Mouse (Mus musculus): ENCODE measurements around the gene Edil3. TPM values are rescaled to one million over a fixed set of nuclear protein-coding genes. Genes with fewer than 3 reads are reported as not detected.

Edil3 gene
- polyA plus RNA-seq, 1 experiment from 2014 or later = 6.1 TPM

GRCm38 (mm10) chr13:88828362-88828761, 7.1 kb downstream of the Edil3 start:
- Histone ChIP-seq H3K27ac (no peak overlapping the region), H3K9me3 (replicated peaks) (no peaks in the 10 kb centered on the region), H3K4me3 (replicated peaks) (no peak overlapping the region), H3K4me1 (peaks cover 4% of the 10 kb centered on the region; the same call in 1 of the 2 replicates), H3K4me2 (peak overlapping the region; percentile 12; the same call in 1 of the 2 replicates), H3K9ac (no peak overlapping the region), H3K36me3 (no peaks in the 10 kb centered on the region), H3K27me3 (0 out of 2 replicates have a peak, but pooled peaks cover 5% of the 10 kb centered on the region)
- ATAC-seq (replicated peaks; ENCODE audit: low FRiP score) = peak; percentile 18; the same call in 1 of the 2 replicates
- 50% methylated on average over 10 of the region's 10 CpGs for WGBS

DNA sequence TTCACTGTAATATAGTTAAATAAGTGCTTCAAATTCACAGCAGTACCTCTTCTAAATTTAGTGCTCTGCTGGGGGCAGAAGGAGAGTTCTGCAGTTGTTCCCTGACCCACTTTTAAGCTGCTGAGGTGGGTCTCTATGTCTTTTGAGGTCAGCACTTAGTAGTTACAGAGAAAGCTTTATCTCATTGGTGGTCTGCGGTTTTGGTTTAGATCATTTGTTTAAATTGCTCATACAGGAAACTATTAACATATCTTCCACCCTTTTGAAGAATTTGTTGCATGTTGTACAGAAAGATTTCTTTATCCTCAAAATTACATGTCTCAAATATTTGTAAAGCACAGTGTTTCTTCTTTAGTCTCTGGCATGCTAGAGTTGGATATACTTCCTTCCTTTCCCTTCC, 12.5 kb downstream of the Edil3 start:
- WGBS = 81% methylated on average over 1 of the region's 1 CpGs
- H3K4me3 ChIP-seq (replicated peaks) = no peak overlapping the region
- H3K27me3 ChIP-seq = no peaks in the 10 kb centered on the region
- no peak for ATAC-seq (replicated peaks; ENCODE audit: low FRiP score)
- H3K9me3 ChIP-seq (replicated peaks) = no peaks in the 10 kb centered on the region
- H3K36me3 ChIP-seq = no peaks in the 10 kb centered on the region
- no peaks in the 10 kb centered on the region for H3K4me1 ChIP-seq
- no peak overlapping the region for H3K9ac ChIP-seq
- no peak overlapping the region for H3K4me2 ChIP-seq
- H3K27ac ChIP-seq = no peak overlapping the region

DNA sequence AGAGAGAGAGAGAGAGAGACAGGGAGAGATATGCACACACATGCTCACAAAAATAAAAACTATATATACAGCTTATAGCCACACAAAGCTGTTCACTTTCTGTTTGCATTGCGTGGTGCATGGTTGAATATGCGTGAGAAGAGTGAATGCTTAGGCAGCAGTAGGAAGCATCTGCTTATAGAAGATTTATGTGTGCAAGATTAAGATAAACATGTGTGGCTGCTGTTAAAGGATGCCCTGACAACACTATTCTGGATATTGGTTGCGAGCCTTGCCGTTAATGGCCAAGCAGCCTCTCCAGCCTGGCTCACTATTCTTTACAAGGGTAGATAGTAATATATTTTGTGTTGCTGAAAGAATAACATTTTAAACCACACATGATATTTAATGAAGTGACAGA, 28.5 kb downstream of the Edil3 start:
- 56% methylated on average over 4 of the region's 4 CpGs for WGBS
- Histone ChIP-seq H3K4me1 (no peaks in the 10 kb centered on the region), H3K27me3 (no peaks in the 10 kb centered on the region), H3K4me3 (replicated peaks) (no peak overlapping the region), H3K9me3 (replicated peaks) (no peaks in the 10 kb centered on the region), H3K36me3 (no peaks in the 10 kb centered on the region), H3K4me2 (no peak overlapping the region), H3K9ac (no peak overlapping the region), H3K27ac (no peak overlapping the region)
- ATAC-seq (replicated peaks; ENCODE audit: low FRiP score) = no peak

DNA sequence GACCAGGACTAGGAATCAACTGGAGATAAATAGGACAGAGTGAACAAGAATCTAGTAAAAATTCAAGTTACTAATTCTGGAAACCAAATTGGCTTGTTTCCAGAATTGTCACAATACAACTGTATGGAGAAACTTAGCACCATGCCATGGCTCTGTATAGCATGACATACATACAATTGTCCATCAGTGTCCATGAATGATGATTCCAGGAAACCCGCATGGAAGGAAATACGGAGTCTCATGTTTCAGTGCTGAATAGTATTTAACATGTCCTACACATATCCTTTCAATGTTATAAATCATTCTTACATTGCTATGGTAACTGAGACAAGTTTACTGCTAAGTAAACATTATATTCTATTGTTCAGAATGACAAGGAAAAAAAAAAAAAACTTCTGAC, 58.7 kb downstream of the Edil3 start:
- Histone ChIP-seq H3K9me3 (replicated peaks) (no peaks in the 10 kb centered on the region), H3K9ac (no peak overlapping the region), H3K27ac (no peak overlapping the region; the same call in 1 of the 2 replicates), H3K4me1 (no peaks in the 10 kb centered on the region), H3K4me3 (replicated peaks) (no peak overlapping the region), H3K4me2 (no peak overlapping the region), H3K36me3 (no peaks in the 10 kb centered on the region), H3K27me3 (no peaks in the 10 kb centered on the region)
- WGBS = 16% methylated on average over 2 of the region's 2 CpGs
- ATAC-seq (replicated peaks; ENCODE audit: low FRiP score) = peak; percentile 79

DNA sequence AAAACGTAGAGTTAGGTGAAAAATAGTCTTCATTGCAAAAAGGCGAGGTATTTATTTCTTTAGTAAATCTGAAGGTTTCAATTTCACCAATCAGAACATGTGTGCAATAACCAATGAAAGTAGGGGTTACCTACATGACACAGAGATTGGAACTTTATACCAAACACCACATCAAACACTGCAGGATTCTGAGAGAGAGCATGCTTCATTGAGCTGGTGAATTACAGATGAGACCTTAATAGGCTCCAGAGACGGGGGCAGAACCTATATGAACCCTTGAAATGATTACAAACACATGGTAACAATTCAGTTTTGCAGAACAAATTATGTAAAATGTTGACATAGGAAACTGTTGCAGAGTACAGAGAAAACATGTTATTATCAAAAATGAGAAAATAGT, 69.5 kb downstream of the Edil3 start:
- no peak overlapping the region for H3K4me2 ChIP-seq
- no peak for ATAC-seq (replicated peaks; ENCODE audit: low FRiP score)
- 60% methylated on average over 3 of the region's 3 CpGs for WGBS
- H3K27ac ChIP-seq = no peak overlapping the region
- H3K9ac ChIP-seq = no peak overlapping the region
- no peaks in the 10 kb centered on the region for H3K36me3 ChIP-seq
- H3K4me1 ChIP-seq = no peaks in the 10 kb centered on the region
- H3K9me3 ChIP-seq (replicated peaks) = no peaks in the 10 kb centered on the region
- no peak overlapping the region for H3K4me3 ChIP-seq (replicated peaks)
- no peaks in the 10 kb centered on the region for H3K27me3 ChIP-seq

GRCm38 (mm10) chr13:88900046-88900445, 78.8 kb downstream of the Edil3 start:
- no peaks in the 10 kb centered on the region for H3K4me1 ChIP-seq
- 89% methylated on average over 3 of the region's 3 CpGs for WGBS
- no peak overlapping the region for H3K4me2 ChIP-seq
- H3K27me3 ChIP-seq = no peaks in the 10 kb centered on the region
- H3K9ac ChIP-seq = no peak overlapping the region
- H3K9me3 ChIP-seq (replicated peaks) = no peaks in the 10 kb centered on the region
- H3K4me3 ChIP-seq (replicated peaks) = no peak overlapping the region
- H3K36me3 ChIP-seq = no peaks in the 10 kb centered on the region
- no peak overlapping the region for H3K27ac ChIP-seq
- ATAC-seq (replicated peaks; ENCODE audit: low FRiP score) = no peak

DNA sequence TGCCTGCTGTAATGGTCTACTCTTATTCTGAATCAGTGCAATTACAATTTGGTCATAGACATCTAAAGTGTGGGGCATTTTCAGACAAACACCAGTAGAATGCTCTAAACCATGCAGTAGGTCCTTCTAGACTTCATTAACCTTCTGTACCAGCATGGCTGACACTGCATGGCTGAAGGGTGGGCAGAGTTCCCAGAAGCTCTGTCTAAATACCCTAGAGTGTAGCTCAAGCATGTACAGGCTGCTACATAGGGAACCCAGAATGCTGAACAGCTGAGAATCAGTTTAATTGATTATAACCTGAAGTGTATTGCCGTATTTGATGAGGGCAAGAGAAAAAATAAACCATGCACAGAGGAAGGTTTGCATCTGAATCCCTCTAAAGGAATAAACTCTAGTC, 86.1 kb downstream of the Edil3 start:
- Histone ChIP-seq H3K9me3 (replicated peaks) (no peaks in the 10 kb centered on the region), H3K4me1 (no peaks in the 10 kb centered on the region), H3K9ac (no peak overlapping the region), H3K4me3 (replicated peaks) (no peak overlapping the region), H3K4me2 (no peak overlapping the region), H3K36me3 (no peaks in the 10 kb centered on the region), H3K27ac (no peak overlapping the region), H3K27me3 (no peaks in the 10 kb centered on the region)
- no peak for ATAC-seq (replicated peaks; ENCODE audit: low FRiP score)
- WGBS = 79% methylated on average over 1 of the region's 1 CpGs

DNA sequence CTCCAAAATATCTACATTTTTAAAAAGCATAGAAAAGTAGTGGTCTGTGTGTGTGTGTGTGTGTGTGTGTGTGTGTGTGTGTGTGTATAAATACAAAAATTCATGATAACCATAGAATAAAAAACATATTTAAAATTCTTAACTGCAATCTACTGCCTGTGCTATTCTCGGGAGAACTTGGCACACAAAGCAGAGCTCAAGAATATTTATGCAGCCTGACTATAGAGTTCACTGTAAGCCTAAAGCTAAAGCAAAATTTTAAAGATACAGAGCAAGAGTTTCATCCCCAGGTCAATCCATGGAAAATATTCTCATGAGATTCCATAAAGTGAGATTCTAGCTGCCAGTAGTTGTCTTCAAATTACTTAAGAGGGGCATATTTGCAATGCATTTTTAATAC, 86.9 kb downstream of the Edil3 start:
- WGBS = 49% methylated on average over 1 of the region's 1 CpGs
- H3K4me1 ChIP-seq = no peaks in the 10 kb centered on the region
- ATAC-seq (replicated peaks; ENCODE audit: low FRiP score) = no peak
- no peaks in the 10 kb centered on the region for H3K36me3 ChIP-seq
- no peaks in the 10 kb centered on the region for H3K27me3 ChIP-seq
- no peak overlapping the region for H3K4me2 ChIP-seq
- H3K4me3 ChIP-seq (replicated peaks) = no peak overlapping the region
- no peaks in the 10 kb centered on the region for H3K9me3 ChIP-seq (replicated peaks)
- H3K9ac ChIP-seq = no peak overlapping the region
- no peak overlapping the region for H3K27ac ChIP-seq

DNA sequence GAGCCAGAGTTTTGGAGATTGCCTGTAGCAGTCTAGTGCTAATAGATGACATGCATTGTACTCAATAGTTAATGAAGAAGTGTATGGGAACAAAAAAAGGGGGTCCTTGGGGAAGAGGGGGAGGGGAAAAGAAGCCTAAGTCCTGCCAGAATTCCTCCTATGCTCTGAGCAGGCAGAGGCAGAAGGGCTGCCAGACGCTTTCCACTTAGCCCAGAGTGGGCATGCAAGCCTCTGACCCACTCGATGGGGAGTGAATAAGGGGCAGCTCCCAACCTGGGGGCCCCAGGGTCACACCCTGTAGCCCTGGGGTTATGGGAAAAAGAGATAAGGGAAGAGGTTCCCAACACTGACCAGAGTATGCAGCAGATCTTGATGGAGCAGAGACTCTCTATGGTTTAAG, 95.2 kb downstream of the Edil3 start:
- Histone ChIP-seq H3K36me3 (no peaks in the 10 kb centered on the region), H3K4me2 (no peak overlapping the region), H3K4me3 (replicated peaks) (no peak overlapping the region), H3K27me3 (no peaks in the 10 kb centered on the region), H3K9ac (no peak overlapping the region), H3K9me3 (replicated peaks) (no peaks in the 10 kb centered on the region), H3K4me1 (0 out of 2 replicates have a peak, but pooled peaks cover 2% of the 10 kb centered on the region), H3K27ac (no peak overlapping the region)
- ATAC-seq (replicated peaks; ENCODE audit: low FRiP score) = no peak
- 75% methylated on average over 2 of the region's 2 CpGs for WGBS

GRCm38 (mm10) chr13:88929626-88930025, 108.4 kb downstream of the Edil3 start:
- Histone ChIP-seq H3K4me2 (no peak overlapping the region), H3K27me3 (no peaks in the 10 kb centered on the region), H3K4me3 (replicated peaks) (no peak overlapping the region), H3K4me1 (no peaks in the 10 kb centered on the region), H3K9me3 (replicated peaks) (no peaks in the 10 kb centered on the region), H3K36me3 (no peaks in the 10 kb centered on the region), H3K9ac (no peak overlapping the region), H3K27ac (no peak overlapping the region)
- no peak for ATAC-seq (replicated peaks; ENCODE audit: low FRiP score)
- WGBS = 53% methylated on average over 4 of the region's 4 CpGs

DNA sequence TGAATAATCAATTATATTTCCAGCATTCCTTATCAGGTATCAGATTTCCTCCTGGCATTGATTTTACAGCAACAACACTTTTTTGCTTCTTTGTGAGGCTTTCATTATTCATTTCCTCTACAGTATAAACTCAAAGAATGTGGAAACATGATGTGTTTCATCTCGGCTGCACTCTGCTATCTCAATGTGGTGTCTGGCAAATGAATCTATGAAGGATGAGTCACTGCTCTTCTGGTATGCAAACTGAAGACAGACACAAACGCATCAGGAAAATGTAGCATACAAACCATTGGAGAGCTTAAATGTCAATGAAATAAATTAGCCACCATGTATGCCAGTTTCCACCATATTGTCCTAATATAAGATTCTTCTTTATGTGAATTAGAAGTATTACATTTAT, 117.3 kb downstream of the Edil3 start:
- H3K36me3 ChIP-seq = no peaks in the 10 kb centered on the region
- no peak overlapping the region for H3K4me2 ChIP-seq
- no peak overlapping the region for H3K27ac ChIP-seq
- no peaks in the 10 kb centered on the region for H3K4me1 ChIP-seq
- H3K27me3 ChIP-seq = no peaks in the 10 kb centered on the region
- H3K4me3 ChIP-seq (replicated peaks) = no peak overlapping the region
- no peak for ATAC-seq (replicated peaks; ENCODE audit: low FRiP score)
- WGBS = 75% methylated on average over 2 of the region's 2 CpGs
- no peak overlapping the region for H3K9ac ChIP-seq
- H3K9me3 ChIP-seq (replicated peaks) = no peaks in the 10 kb centered on the region

GRCm38 (mm10) chr13:88972355-88972754, 151.1 kb downstream of the Edil3 start:
- Histone ChIP-seq H3K9ac (no peak overlapping the region), H3K4me3 (replicated peaks) (no peak overlapping the region), H3K9me3 (replicated peaks) (no peaks in the 10 kb centered on the region), H3K36me3 (no peaks in the 10 kb centered on the region), H3K27ac (no peak overlapping the region), H3K4me2 (no peak overlapping the region), H3K4me1 (no peaks in the 10 kb centered on the region), H3K27me3 (no peaks in the 10 kb centered on the region)
- 64% methylated on average over 4 of the region's 4 CpGs for WGBS
- no peak for ATAC-seq (replicated peaks; ENCODE audit: low FRiP score)

- ATAC-seq (replicated peaks; ENCODE audit: low FRiP score) = no peak
- no peaks in the 10 kb centered on the region for H3K4me1 ChIP-seq
- H3K9ac ChIP-seq = no peak overlapping the region
- no peak overlapping the region for H3K27ac ChIP-seq
- no peak overlapping the region for H3K4me2 ChIP-seq
- WGBS = 83% methylated on average over 4 of the region's 4 CpGs
- H3K4me3 ChIP-seq (replicated peaks) = no peak overlapping the region
- H3K27me3 ChIP-seq = no peaks in the 10 kb centered on the region
- no peaks in the 10 kb centered on the region for H3K9me3 ChIP-seq (replicated peaks)
- H3K36me3 ChIP-seq = no peaks in the 10 kb centered on the region
Measured at GRCm38 (mm10) chr13:89007696-89008427, 186.6 kb downstream of the Edil3 start.
